Mouse (Mus musculus): ENCODE measurements at regions not wholly inside any gene's neighbourhood (a gene's known extent, or its start where the extent isn't known, plus 50 kb on each side); places are given as distances from the start of the nearest gene placed in this dataset.

DNA sequence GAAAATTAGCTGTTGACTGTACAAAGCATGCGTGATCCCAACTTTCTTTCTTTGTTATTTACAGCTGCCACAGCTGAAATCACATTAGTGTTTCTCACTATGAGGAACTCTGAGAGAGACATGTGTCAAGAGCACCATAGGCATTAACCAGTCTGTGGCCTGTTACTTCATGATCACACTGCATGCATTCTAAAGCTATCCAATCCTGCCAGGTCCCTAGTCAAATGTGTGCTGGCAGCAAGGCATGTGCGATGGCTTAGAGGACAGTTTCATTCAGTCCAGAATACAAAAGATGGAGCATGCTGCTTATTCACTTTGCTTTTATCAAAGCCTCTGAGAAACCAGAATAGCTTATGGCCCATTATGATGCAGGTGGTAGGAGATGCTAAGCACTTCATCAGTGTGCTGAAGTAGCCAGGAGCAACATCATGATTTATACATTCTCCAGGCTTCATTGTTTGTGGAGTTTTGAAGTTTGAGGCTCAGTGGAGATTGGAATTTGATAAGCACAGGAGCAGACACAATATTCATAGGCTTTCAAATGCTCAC lies 882.9 kb upstream of the Lrrn3 start:
- Histone ChIP-seq H3K36me3 (ENCODE audit: insufficient read depth, low read length) (no peaks in the 10 kb centered on the region), H3K4me3 (replicated peaks; ENCODE audit: low read depth, low read length) (no peak overlapping the region), H3K27ac (no peak overlapping the region), H3K27me3 (ENCODE audit: insufficient read depth, low read length) (no peaks in the 10 kb centered on the region), H3K4me1 (replicated peaks; ENCODE audit: insufficient read depth, low read length) (no peaks in the 10 kb centered on the region), H3K4me2 (ENCODE audit: low read length) (no peak overlapping the region), H3K9ac (ENCODE audit: low read depth, low read length) (no peak overlapping the region), H3K9me3 (replicated peaks; ENCODE audit: low read length) (no peaks in the 10 kb centered on the region)
- 83% methylated on average over 2 of the region's 2 CpGs for WGBS
- DNase-seq (ENCODE audit: low spot score), result no peak
- no peak for ATAC-seq (replicated peaks; ENCODE audit: low FRiP score, low read depth)
- no peak for TF ChIP-seq CTCF (IDR thresholded peaks at IDR 0.05; ENCODE audit: low read depth)

- Histone ChIP-seq H3K4me1 (replicated peaks; ENCODE audit: insufficient read depth, low read length) (no peaks in the 10 kb centered on the region), H3K4me2 (ENCODE audit: low read length) (no peak overlapping the region), H3K36me3 (ENCODE audit: insufficient read depth, low read length) (no peaks in the 10 kb centered on the region), H3K4me3 (replicated peaks; ENCODE audit: low read depth, low read length) (no peak overlapping the region), H3K27me3 (ENCODE audit: insufficient read depth, low read length) (no peaks in the 10 kb centered on the region), H3K9me3 (replicated peaks; ENCODE audit: low read length) (no peaks in the 10 kb centered on the region), H3K9ac (ENCODE audit: low read depth, low read length) (no peak overlapping the region), H3K27ac (no peak overlapping the region)
- no peak for TF ChIP-seq CTCF (IDR thresholded peaks at IDR 0.05; ENCODE audit: low read depth)
- DNase-seq (ENCODE audit: low spot score) (no peak), ATAC-seq (replicated peaks; ENCODE audit: low FRiP score, low read depth) (no peak)
- 81% methylated on average over 3 of the region's 3 CpGs for WGBS
Measured at GRCm38 (mm10) chr12:42338996-42339680, 852.9 kb upstream of the Lrrn3 start.

DNA sequence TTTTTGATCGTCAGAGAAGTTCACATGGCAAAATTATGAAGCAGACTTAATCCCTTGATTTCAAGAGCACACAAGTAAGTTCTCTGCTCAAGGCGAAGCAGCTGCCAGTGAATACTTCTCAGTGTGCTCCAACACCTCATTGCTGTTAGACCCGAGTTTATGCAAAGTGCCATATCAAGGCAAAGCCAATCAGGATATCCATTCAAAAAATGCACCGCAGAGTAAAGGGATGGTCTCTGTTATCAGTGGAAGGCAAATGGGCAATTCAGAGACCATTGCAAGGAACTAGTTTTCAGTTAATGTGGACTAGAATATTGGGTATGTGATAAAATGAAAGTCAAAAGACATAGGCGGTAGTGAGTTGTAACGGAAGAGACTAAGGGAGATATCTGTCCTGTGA lies 820.2 kb upstream of the Lrrn3 start:
- H3K4me3 ChIP-seq (replicated peaks; ENCODE audit: low read depth, low read length), result no peak overlapping the region
- no peaks in the 10 kb centered on the region for H3K9me3 ChIP-seq (replicated peaks; ENCODE audit: low read length)
- 82% methylated on average over 6 of the region's 6 CpGs for WGBS
- H3K4me2 ChIP-seq (ENCODE audit: low read length), result no peak overlapping the region
- TF ChIP-seq CTCF (IDR thresholded peaks at IDR 0.05; ENCODE audit: low read depth), result no peak
- no peak for ATAC-seq (replicated peaks; ENCODE audit: low FRiP score, low read depth)
- DNase-seq (ENCODE audit: low spot score), result no peak
- no peak overlapping the region for H3K9ac ChIP-seq (ENCODE audit: low read depth, low read length)
- no peaks in the 10 kb centered on the region for H3K4me1 ChIP-seq (replicated peaks; ENCODE audit: insufficient read depth, low read length)
- H3K27me3 ChIP-seq (ENCODE audit: insufficient read depth, low read length), result no peaks in the 10 kb centered on the region
- H3K36me3 ChIP-seq (ENCODE audit: insufficient read depth, low read length), result no peaks in the 10 kb centered on the region
- no peak overlapping the region for H3K27ac ChIP-seq

DNA sequence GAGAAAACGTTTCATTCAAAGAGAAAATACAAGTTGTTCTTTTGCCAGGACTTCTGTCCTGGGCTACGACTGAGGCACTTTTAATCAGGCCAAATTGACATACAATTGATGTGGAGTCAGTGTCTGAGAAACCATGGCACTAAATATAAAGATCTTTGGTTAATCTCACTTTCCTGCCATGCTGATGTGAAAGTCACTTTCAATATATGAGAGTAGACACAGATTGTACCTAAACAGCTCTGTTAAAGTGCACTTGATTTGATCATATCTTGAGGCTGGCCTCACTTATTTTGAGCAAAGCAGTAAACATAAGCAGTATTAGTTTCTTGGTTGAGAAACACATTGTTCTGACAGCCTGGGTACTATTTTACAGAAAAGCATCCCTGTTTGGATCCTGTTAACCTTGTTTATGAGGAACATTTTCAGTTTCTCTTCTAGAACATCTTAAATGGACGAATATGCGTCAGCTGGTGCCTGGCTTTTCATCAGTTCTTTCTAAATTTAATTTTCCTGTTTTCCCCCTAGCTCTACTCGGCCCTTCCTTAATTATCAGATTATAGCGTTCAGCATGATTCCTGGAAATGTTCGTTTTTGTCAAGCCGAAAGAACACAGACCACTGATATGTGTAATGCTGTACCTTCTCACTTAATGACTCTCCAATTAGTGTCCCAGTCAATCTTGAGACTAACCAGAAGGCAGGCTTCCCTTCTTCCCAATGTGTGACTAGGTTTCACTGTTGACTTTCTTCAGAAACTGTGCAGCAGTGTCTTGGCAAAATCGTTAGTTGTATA lies 791.2 kb upstream of the Lrrn3 start:
- H3K36me3 ChIP-seq (ENCODE audit: insufficient read depth, low read length), result no peaks in the 10 kb centered on the region
- TF ChIP-seq CTCF (IDR thresholded peaks at IDR 0.05; ENCODE audit: low read depth), result no peak
- ATAC-seq (replicated peaks; ENCODE audit: low FRiP score, low read depth) (no peak), DNase-seq (ENCODE audit: low spot score) (no peak)
- H3K4me3 ChIP-seq (replicated peaks; ENCODE audit: low read depth, low read length), result no peak overlapping the region
- H3K9me3 ChIP-seq (replicated peaks; ENCODE audit: low read length), result no peaks in the 10 kb centered on the region
- H3K9ac ChIP-seq (ENCODE audit: low read depth, low read length), result no peak overlapping the region
- H3K4me2 ChIP-seq (ENCODE audit: low read length), result no peak overlapping the region
- no peaks in the 10 kb centered on the region for H3K27me3 ChIP-seq (ENCODE audit: insufficient read depth, low read length)
- H3K4me1 ChIP-seq (replicated peaks; ENCODE audit: insufficient read depth, low read length), result no peaks in the 10 kb centered on the region
- 83% methylated on average over 9 of the region's 9 CpGs for WGBS
- no peak overlapping the region for H3K27ac ChIP-seq

DNA sequence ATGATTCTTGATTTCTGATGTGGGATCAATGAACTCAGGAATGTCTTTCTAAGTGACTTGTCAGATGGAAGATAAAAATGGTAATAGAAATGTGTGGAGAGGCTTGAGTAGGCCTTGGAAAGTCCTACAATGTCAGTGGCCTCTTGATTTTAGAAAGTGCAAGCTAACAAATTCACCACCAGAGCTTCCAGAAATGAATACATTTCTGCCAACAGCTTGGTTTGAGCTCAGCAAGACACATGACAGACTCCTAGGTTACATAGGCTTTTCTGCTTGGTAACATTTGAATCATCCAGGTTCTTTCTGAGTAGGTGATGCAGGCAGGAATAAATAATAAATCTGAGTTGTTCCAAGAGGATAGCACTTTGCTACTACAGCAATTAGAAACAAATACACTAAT lies 764.2 kb upstream of the Lrrn3 start:
- no peak for DNase-seq (ENCODE audit: low spot score)
- Histone ChIP-seq H3K4me2 (ENCODE audit: low read length) (no peak overlapping the region), H3K4me3 (replicated peaks; ENCODE audit: low read depth, low read length) (no peak overlapping the region), H3K4me1 (replicated peaks; ENCODE audit: insufficient read depth, low read length) (no peaks in the 10 kb centered on the region), H3K9ac (ENCODE audit: low read depth, low read length) (no peak overlapping the region), H3K27me3 (ENCODE audit: insufficient read depth, low read length) (no peaks in the 10 kb centered on the region), H3K27ac (no peak overlapping the region), H3K9me3 (replicated peaks; ENCODE audit: low read length) (no peaks in the 10 kb centered on the region), H3K36me3 (ENCODE audit: insufficient read depth, low read length) (no peaks in the 10 kb centered on the region)
- TF ChIP-seq CTCF (IDR thresholded peaks at IDR 0.05; ENCODE audit: low read depth), result no peak
- ATAC-seq (replicated peaks; ENCODE audit: low FRiP score, low read depth), result no peak

DNA sequence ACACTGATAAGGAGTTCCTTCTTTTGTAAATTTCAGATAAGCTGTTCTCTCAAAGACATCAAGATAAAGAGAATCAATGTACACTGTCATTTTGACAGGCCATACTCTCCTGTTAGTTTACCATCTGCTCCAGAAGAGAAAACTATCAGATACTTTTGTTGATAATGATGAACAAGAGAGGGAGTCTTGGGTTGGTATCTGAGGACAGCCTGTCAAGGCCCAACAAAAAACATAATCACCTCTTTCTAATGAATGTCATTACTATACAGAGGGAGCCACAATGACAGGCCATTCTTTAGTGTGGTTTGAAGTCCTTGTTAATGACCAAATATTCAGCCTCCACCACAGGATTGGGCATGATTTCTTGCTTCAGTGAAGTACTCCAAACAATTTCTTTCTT lies 743.0 kb upstream of the Lrrn3 start:
- TF ChIP-seq CTCF (IDR thresholded peaks at IDR 0.05; ENCODE audit: low read depth), result no peak

More for the DNA sequence above, 743.0 kb upstream of the Lrrn3 start:
- Histone ChIP-seq H3K4me1 (replicated peaks; ENCODE audit: insufficient read depth, low read length) (no peaks in the 10 kb centered on the region), H3K9me3 (replicated peaks; ENCODE audit: low read length) (no peaks in the 10 kb centered on the region), H3K27ac (no peak overlapping the region), H3K36me3 (ENCODE audit: insufficient read depth, low read length) (no peaks in the 10 kb centered on the region), H3K27me3 (ENCODE audit: insufficient read depth, low read length) (no peaks in the 10 kb centered on the region), H3K9ac (ENCODE audit: low read depth, low read length) (no peak overlapping the region), H3K4me2 (ENCODE audit: low read length) (no peak overlapping the region), H3K4me3 (replicated peaks; ENCODE audit: low read depth, low read length) (no peak overlapping the region)
- no peak for ATAC-seq (replicated peaks; ENCODE audit: low FRiP score, low read depth)
- DNase-seq (ENCODE audit: low spot score), result no peak

Data from kidney, postnatal 0 days (tissue).